Mouse (Mus musculus) liver, postnatal 0 days (tissue): ENCODE measurements around the gene Cnih4.

ENCODE experiments used
- CTCF ChIP-seq: sonication (generic); IDR thresholded peaks from 2 replicates; pipeline ENCODE4 v1.5.1; 2016; ENCODE audit warnings: antibody characterized with exemption, low read depth
- EP300 ChIP-seq: IDR thresholded peaks from 2 replicates; pipeline ENCODE4 v1.6.1; 2016; ENCODE audit warnings: antibody characterized with exemption, low read depth, mild to moderate bottlenecking

- no peak for TF ChIP-seq CTCF
- TF ChIP-seq EP300, result no peak
Measured at GRCm38 (mm10) chr1:181151541-181151940, 7.0 kb downstream of the Cnih4 start.
